Mouse (Mus musculus) CD4-positive, CD25-positive, alpha-beta regulatory T cell, adult 2 months (primary cell): ENCODE results near the gene 4933430I17Rik.

Experiments used
- DNase-seq: peaks from one replicate; pipeline ENCODE4 v3.0.0-alpha.2; 2012; ENCODE audit warnings: low read depth, low spot score

The 4933430I17Rik gene

GRCm38 (mm10) chr4:62543782-62544181 is 18.6 kb downstream of the 4933430I17Rik start:
- DNase-seq, result no peak

GRCm38 (mm10) chr4:62544801-62545200 is 19.6 kb downstream of the 4933430I17Rik start:
- no peak for DNase-seq

- peak; percentile 59 for DNase-seq
Measured at GRCm38 (mm10) chr4:62551966-62552365, 26.8 kb downstream of the 4933430I17Rik start.

GRCm38 (mm10) chr4:62557436-62557835 is 32.3 kb downstream of the 4933430I17Rik start:
- DNase-seq, result peak; percentile 41

- no peak for DNase-seq
Measured at GRCm38 (mm10) chr4:62559797-62560329, 34.7 kb downstream of the 4933430I17Rik start, which contains the start of gene Rgs3. TSS of gene Rgs3 (plus strand) at chr4:62559847.

GRCm38 (mm10) chr4:62560963-62561629 is 35.9 kb downstream of the 4933430I17Rik start:
- DNase-seq, result peak; percentile 93

GRCm38 (mm10) chr4:62561630-62562001 is 36.4 kb downstream of the 4933430I17Rik start:
- no peak for DNase-seq

GRCm38 (mm10) chr4:62562006-62562405 is 36.8 kb downstream of the 4933430I17Rik start:
- peak; percentile 80 for DNase-seq

- no peak for DNase-seq
Measured at GRCm38 (mm10) chr4:62566530-62566929, 41.4 kb downstream of the 4933430I17Rik start.

GRCm38 (mm10) chr4:62567696-62568095 is 42.5 kb downstream of the 4933430I17Rik start:
- no peak for DNase-seq

- DNase-seq, result peak; percentile 36
Measured at GRCm38 (mm10) chr4:62568359-62568758, 43.2 kb downstream of the 4933430I17Rik start.

GRCm38 (mm10) chr4:62569603-62570002 is 44.4 kb downstream of the 4933430I17Rik start:
- no peak for DNase-seq

GRCm38 (mm10) chr4:62570029-62570428 is 44.9 kb downstream of the 4933430I17Rik start:
- DNase-seq, result no peak

- DNase-seq, result peak; percentile 29
Measured at GRCm38 (mm10) chr4:62582365-62583264, 57.4 kb downstream of the 4933430I17Rik start.

GRCm38 (mm10) chr4:62583265-62584092 is 58.3 kb downstream of the 4933430I17Rik start:
- peak; percentile 79 for DNase-seq

GRCm38 (mm10) chr4:62587067-62587466 is 61.9 kb downstream of the 4933430I17Rik start:
- DNase-seq, result peak; percentile 51

- DNase-seq, result peak; percentile 34
Measured at GRCm38 (mm10) chr4:62590878-62591277, 65.7 kb downstream of the 4933430I17Rik start.

- peak; percentile 24 for DNase-seq
Measured at GRCm38 (mm10) chr4:62591326-62591725, 66.2 kb downstream of the 4933430I17Rik start.

- peak; percentile 84 for DNase-seq
Measured at GRCm38 (mm10) chr4:62593546-62594240, 68.5 kb downstream of the 4933430I17Rik start.

GRCm38 (mm10) chr4:62594442-62594841 is 69.3 kb downstream of the 4933430I17Rik start:
- DNase-seq, result no peak

GRCm38 (mm10) chr4:62596051-62596450 is 70.9 kb downstream of the 4933430I17Rik start:
- no peak for DNase-seq
